Mouse (Mus musculus) heart, adult 8-10 months (tissue): ENCODE results near the gene Atp8a1. TPM values are rescaled to one million over a fixed set of nuclear protein-coding genes. Genes with fewer than 3 reads are reported as not detected.

Experiments used
- DNase-seq: peaks from one replicate; pipeline ENCODE4 v3.0.0; 2022; ENCODE audit warnings: low spot score
- total RNA-seq, 4 experiments: library from RNA; stranded (reverse); gene quantifications; 2 replicates each; pipeline ENCODE4 v1.2.4; 2022

Gene Atp8a1
- total RNA-seq, 4 experiments from 2014 or later = 24.5 to 29.8 (median 26.1) TPM

- no peak for DNase-seq
These were observed 161.8 kb downstream of the Atp8a1 start for GRCm38 (mm10) chr5:67685461-67685860.

- DNase-seq = no peak
These were observed 168.4 kb downstream of the Atp8a1 start for GRCm38 (mm10) chr5:67678819-67679218.

DNA sequence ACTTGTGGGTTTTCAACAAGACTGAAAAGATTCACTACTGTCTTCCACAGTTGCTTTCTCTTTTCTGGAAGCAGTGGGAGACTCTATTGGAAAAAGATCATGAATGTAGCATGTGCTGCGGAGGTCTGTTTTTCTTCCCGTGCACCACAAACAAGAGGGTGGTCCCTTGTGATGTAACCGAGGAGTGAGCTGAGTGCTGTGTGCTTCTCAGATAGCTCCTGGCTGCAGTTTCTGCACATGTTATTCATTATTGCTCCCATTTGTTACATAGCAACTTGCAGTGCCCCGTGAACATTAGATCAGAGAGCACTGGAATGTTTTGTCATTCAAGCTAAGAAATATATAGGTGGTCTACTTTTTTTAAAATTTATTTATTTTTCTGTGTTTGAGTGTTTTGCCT lies 174.2 kb downstream of the Atp8a1 start:
- no peak for DNase-seq

- no peak for DNase-seq
These were observed 177.1 kb downstream of the Atp8a1 start for GRCm38 (mm10) chr5:67670158-67670557.

GRCm38 (mm10) chr5:67669436-67669896 lies 177.8 kb downstream of the Atp8a1 start:
- peak; percentile 68 for DNase-seq

DNA sequence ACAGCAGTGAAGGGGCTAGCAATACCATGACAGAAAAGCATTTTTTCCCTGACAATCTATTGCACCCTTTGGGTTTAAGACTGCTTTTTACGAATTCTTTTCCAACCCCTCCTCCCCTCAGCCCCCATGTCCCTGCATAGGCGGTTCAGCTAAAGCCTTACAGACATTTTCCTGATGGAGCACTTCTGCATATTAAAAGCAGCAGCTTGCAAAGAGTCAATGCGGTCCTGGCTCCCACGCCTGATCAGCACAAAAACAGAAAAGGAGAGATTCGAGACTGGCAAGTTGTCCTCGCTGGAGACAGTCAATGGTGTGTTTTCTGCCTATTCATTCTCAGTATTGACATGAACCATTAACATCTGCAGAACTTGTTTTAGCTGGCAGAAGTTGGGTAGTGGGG lies 184.5 kb downstream of the Atp8a1 start:
- no peak for DNase-seq

DNA sequence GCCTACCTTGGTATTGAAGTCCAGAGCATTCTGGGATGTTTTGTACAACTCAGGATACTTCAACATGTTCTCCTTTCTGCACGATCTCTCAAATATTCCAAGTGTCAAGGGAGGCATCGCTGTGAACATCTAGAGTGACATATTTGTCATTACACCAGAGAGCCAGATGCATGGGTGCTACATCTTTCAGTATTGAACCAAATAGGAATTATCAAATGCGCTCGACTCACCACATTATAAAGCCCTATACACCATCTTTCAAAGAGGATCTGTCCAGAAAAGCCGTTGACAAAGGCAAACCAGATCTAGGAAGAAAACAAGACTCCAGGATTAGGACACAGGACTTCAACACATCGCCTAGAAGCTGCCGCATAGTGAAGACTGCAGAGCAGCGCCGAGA lies 187.4 kb downstream of the Atp8a1 start:
- DNase-seq = no peak

DNA sequence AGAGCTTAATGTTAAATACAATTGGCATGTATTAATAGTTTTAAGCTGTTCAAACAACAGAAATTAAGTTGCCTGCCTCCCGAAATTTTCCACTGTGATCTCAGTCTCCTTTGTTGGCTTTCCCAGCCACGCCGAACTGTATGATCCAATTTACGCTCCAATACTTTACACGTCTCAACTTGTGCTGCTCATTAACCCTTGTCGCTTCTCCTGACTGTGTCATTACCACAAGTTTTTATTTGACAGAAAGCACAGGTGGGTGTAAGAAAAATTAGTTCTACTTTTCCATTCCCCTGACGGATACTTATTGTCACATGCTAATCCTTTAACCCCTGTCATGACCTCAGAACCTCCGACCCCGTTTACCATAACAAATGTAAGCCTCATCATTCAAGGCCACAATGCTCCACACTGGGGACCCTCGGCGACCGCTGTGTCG lies 190.4 kb downstream of the Atp8a1 start:
- no peak for DNase-seq

- no peak for DNase-seq
These were observed 191.3 kb downstream of the Atp8a1 start for GRCm38 (mm10) chr5:67655696-67656519.

DNA sequence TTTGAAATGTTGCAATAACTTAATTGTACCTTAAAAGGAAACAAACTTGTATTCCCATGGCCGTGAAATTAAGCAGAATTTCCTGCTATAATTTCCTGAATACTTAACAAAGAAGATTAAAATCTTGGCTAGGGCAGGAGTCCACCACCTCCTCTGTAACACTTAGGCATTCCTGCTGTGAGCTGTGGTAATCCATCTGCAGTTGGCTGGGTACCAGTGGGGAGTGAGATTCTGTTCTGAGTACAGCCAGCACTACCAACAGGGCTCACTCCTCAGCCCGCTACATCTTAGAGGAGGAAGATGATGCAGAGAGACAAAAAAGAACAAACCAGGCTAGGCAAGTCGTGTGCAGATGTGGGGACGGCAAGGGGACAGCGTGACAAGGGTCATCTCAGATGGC lies 192.7 kb downstream of the Atp8a1 start:
- DNase-seq = no peak

- no peak for DNase-seq
These were observed 193.7 kb downstream of the Atp8a1 start for GRCm38 (mm10) chr5:67653543-67653942.

- no peak for DNase-seq
These were observed 194.8 kb downstream of the Atp8a1 start for GRCm38 (mm10) chr5:67652468-67652867.

GRCm38 (mm10) chr5:67650021-67650420 lies 197.2 kb downstream of the Atp8a1 start:
- DNase-seq = no peak

DNA sequence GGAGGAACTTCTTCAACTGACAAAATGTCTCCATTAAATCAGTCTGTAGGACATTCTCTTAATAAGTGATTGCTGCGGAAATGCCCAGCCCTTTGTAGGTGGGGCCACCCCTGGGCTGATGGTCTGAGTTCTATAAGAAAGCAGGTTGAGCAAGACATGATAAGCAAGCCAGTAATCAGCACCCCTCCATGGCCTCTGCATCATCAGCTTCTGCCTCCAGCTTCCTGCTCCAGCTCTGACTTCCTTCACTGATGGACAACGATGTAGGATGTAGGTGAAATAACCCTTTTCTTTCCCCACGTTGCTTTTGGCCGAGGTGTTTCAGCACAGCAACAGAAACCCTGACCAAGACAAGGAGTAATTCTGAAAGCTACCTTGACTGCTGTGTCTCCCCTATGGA lies 198.1 kb downstream of the Atp8a1 start:
- DNase-seq = no peak

GRCm38 (mm10) chr5:67647568-67647967 lies 199.7 kb downstream of the Atp8a1 start:
- DNase-seq = no peak

GRCm38 (mm10) chr5:67646756-67647529 lies 200.3 kb downstream of the Atp8a1 start:
- no peak for DNase-seq

DNA sequence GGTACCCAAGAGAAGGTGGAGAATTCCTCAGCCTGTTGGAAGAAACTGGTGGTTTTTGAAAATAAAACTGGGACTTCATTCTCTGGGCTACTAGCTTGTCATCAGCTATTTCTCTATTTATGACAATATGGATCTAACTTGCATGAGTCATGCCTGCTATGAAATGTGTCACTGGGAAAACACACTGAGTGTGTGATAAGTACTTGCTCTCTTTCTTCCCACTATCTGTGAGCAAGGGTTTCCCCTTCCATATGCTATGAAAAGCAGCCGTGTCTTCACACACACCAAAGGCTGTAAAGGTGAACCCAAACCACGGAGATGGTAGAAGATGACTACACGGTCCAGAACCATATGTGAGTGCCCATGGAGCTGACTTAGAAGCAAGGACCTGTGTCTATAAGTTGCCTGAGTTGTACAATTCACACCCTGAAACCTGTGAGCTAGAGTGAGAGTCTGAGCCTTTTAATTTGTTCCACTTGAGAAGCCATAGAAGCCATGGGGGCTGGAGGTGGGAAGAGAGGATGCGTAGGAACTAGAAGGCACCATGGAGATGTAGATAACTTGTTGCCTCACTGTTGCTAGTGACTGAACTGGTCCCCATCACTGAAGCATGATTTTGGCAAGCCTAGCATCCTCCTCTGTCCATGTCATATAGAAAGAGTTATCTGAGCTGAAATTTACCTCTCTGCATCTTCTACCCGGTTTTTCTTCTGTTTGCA lies 203.5 kb downstream of the Atp8a1 start:
- no peak for DNase-seq

DNA sequence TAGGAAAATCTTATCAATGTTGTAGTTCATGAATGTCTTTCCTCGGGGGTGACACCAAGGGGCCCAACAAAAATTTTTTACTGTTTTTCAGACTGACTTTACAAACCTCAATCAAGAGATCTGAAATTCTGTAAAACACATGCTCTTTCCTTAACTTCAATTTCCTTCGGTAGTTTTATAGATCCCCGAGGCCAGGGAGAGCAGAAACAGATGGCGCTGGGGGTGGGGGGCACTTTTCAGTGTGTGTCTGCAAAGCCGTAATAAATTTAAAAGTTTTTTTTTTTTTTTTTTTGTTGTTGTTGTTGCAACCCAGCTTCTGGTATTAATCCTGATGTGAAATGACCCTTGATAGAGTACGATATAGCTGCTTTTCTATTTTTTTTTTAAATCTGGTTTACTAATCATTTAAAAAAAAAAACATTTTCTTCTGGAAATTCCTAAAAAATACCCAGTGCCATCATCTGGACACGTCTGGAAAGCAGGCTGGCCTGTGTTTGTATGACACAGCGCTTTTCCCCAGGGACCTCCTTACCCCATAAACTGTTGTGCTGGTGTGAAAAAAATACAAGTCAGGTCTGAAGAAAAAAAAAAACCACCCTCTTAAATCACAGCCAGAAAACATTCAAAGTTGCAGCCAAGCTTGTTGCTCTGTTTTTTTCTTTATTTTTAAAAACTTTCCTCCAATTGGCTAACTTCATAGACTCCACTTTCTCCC lies 205.7 kb downstream of the Atp8a1 start:
- DNase-seq = no peak

DNA sequence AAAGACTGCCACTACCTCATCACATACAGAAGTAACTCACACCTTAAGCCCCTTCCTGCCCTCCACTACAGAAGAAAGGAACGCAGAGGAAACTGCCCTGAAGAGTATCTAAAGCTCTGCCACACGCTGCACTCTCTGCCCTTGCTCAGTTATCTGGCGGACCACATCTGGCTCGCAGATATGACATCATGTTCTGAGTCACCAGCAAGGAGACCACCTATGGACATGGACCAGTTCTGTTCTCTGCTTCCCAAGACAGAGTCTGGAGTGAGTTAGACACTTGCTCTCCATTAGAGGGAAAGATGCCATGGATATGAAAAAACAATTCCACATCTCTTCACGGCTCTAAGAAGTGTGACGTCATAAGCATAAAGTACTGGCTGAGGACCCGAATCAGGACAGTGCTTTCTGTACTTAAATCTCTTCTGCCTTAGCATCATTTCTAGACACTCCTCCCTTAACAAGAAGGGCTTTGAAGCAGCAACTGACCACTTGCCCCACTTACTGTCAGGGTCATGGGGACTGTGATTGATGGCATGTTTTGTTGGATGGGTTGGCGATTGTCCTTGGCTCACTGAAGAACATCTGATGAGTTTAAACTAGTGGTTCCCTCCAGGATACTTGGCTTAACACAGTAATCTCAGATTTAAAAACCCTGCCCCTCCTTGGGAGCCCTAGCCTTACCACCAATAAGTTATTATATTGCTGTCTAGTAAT lies 206.5 kb downstream of the Atp8a1 start:
- DNase-seq = no peak

GRCm38 (mm10) chr5:67634339-67634738 lies 212.9 kb downstream of the Atp8a1 start:
- no peak for DNase-seq

DNA sequence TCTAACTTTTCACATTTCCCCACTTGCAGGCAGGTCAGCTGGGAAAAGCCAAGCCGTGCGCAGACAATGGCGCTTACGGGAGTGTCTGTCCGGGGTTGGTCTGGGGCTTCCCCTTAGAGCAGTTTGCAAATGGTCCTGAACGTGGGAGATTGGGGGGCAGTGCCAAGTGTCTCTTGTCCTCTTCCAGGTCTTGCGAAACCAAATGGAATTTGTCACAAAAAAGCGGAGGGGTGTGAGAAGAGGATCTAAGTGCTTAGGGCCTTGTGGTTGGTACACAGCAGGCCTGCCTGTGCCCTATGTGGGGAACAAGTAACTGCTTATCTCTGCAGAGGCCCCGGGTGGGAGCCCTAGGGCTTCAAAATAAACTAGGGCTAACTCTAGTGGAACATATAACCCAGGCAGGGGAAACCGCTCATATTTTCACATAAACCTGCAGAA lies 213.4 kb downstream of the Atp8a1 start:
- no peak for DNase-seq
